Mouse (Mus musculus) testis, adult 2 months (tissue): ENCODE results near the gene 4930558K02Rik.

Source experiments
- CTCF ChIP-seq: fragments of 200-500 bp; IDR thresholded peaks from 2 replicates; pipeline ENCODE4 v1.5.1; 2012; ENCODE audit warnings: low read depth, mild to moderate bottlenecking, inconsistent platforms, low read length, moderate library complexity; ENCODE audit not compliant: control insufficient read depth, insufficient read depth, insufficient replicate concordance
- POLR2A ChIP-seq: fragments of 200-500 bp; IDR thresholded peaks from 2 replicates; pipeline ENCODE4 v1.6.1; 2012; ENCODE audit warnings: low read depth, mild to moderate bottlenecking, inconsistent platforms, low read length, moderate library complexity; ENCODE audit not compliant: control insufficient read depth

DNA sequence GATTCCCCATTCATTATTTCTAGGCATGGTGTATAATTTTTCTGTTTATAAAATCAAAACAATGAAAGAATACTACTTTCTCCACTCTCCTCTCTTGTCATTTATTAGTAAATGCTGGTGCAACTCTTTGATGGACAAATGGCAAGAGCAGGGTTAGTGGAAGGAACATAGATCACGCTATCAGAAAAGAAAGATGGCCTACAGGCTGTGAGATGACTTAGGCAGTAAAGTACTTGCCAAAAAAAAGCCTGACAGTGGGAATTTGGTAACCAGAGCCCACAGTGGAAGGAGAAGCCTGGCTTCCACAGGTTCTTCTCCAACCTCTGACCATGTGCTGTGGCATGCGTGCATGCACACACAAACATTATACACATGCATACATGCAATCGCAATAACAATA is 84.4 kb downstream of the 4930558K02Rik start:
- TF ChIP-seq CTCF, result no peak
- TF ChIP-seq POLR2A, result no peak
